Mouse (Mus musculus) liver, adult 2 months (tissue): ENCODE data around the gene Aebp1. TPM values are rescaled to one million over a fixed set of nuclear protein-coding genes. Genes with fewer than 3 reads are reported as not detected.
"Not testable (repeated sequence)": the region's sequence is repeated elsewhere in the genome, so short reads cannot be mapped to it uniquely, and the experiment has no call there.

ENCODE experiments used
- DNase-seq: peaks from one replicate; pipeline ENCODE4 v3.0.0-alpha.2; 2011; ENCODE audit warnings: low read depth, low spot score; ENCODE audit errors: extremely low read depth
- H3K27ac ChIP-seq: fragments of 200-500 bp; replicated peaks from 2 replicates; pipeline ENCODE4 v1.5.1; 2012; ENCODE audit warnings: low read depth, mild to moderate bottlenecking, control low read depth, inconsistent platforms, low read length; ENCODE audit not compliant: insufficient read depth
- H3K27me3 ChIP-seq: fragments of 200-500 bp; 2 replicates; pipeline ENCODE4 v1.6.1; 2012; ENCODE audit warnings: mild to moderate bottlenecking, moderate library complexity, low read length, inconsistent platforms; ENCODE audit not compliant: control insufficient read depth, insufficient read depth
- H3K36me3 ChIP-seq: fragments of 200-500 bp; 2 replicates; pipeline ENCODE4 v1.6.1; 2012; ENCODE audit warnings: low read length, inconsistent platforms; ENCODE audit not compliant: control insufficient read depth, insufficient read depth
- H3K4me1 ChIP-seq: fragments of 200-500 bp; 2 replicates; pipeline ENCODE4 v1.6.1; 2011; ENCODE audit warnings: low read length; ENCODE audit not compliant: control insufficient read depth, insufficient read depth
- H3K4me3 ChIP-seq: fragments of 200-500 bp; 2 replicates; pipeline ENCODE4 v1.5.1; 2011; ENCODE audit warnings: low read depth, mild to moderate bottlenecking, control low read depth, low read length, moderate library complexity; ENCODE audit not compliant: insufficient read depth
- H3K79me2 ChIP-seq: fragments of 200-500 bp; 2 replicates; pipeline ENCODE4 v1.6.1; 2012; ENCODE audit warnings: inconsistent platforms, mild to moderate bottlenecking, low read length, moderate library complexity; ENCODE audit not compliant: control insufficient read depth, insufficient read depth
- H3K9ac ChIP-seq: fragments of 200-500 bp; 2 replicates; pipeline ENCODE4 v1.6.1; 2012; ENCODE audit warnings: low read depth, mild to moderate bottlenecking, control low read depth, inconsistent platforms, low read length
- CTCF ChIP-seq: fragments of 200-500 bp; IDR thresholded peaks from 2 replicates; pipeline ENCODE4 v1.5.1; 2011; ENCODE audit warnings: low read depth, low read length, control low read depth
- POLR2A ChIP-seq: fragments of 200-500 bp; IDR thresholded peaks from 2 replicates; pipeline ENCODE4 v1.6.1; 2011; ENCODE audit warnings: low read length, control low read depth; ENCODE audit not compliant: insufficient read depth; ENCODE audit errors: extremely low read depth
- WGBS: fragments of 180-500 bp; shearing (Covaris S2); methylation state at CpG from one replicate; pipeline ENCODE4 v1.1.7; 2018; 5-methylcytosine and 5-hydroxymethylcytosine counted together
- polyA plus RNA-seq: library from polyadenylated mRNA; depleted of rRNA; stranded (reverse); fragments of >200 nt; gene quantifications from 2 replicates; pipeline ENCODE4 v1.2.3, GENCODE M21; 2012
- total RNA-seq: library from RNA; depleted of rRNA; stranded (reverse); fragments of >200 nt; gene quantifications from 2 replicates; pipeline ENCODE4 v1.2.3, GENCODE M21; 2014

Gene Aebp1
- total and polyA plus RNA-seq, 2 experiments: 0.83 to 1.4 TPM

DNA sequence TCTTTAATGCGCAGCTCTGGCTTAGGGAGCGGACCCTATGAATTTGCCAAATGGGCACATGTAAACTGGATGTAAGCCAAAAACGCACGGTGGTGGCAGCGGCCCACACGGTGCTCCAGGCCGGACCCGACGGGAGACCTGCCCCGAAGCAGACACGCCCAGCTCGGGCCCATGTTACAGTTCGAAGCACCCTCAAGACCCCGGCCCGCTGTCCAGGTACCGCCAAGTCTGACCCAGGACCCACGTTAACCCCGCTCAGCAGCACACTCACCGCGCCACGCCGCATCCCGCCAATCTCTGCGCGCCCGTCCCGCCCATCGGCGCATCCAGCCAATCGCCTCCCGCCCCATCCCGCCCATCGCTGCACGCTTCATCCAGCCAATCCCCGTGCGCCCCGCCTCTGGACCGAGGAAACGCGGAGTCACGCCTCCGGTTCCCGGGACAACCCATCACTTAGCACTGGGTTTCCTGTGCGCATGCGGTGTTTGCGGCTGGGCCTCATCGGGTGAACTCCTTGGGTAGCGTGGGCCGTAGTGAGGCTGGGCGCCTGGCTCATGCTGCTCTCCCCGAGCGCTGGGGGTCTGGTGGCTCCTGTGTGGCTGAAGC, 16.3 kb downstream of the Aebp1 start, which contains the start of gene Pold2:
Gene Pold2 (minus strand): TSS at position 372 of the 606 bp plus-strand sequence.
- no peaks in the 10 kb centered on the region for H3K36me3 ChIP-seq
- TF ChIP-seq CTCF: no peak
- TF ChIP-seq POLR2A: peak; percentile 72
- WGBS: under 1% methylated on average over 52 of the region's 52 CpGs
- H3K4me3 ChIP-seq: peak within 1 kb of the TSS; percentile 69
- peaks cover 2% of the 10 kb centered on the region; the same call in 1 of the 2 replicates for H3K4me1 ChIP-seq
- H3K27ac ChIP-seq: peak within 1 kb of the TSS; percentile 60
- H3K79me2 ChIP-seq: no peaks in the 10 kb centered on the region
- H3K27me3 ChIP-seq: no peaks in the 10 kb centered on the region
- peak within 1 kb of the TSS; percentile 68 for H3K9ac ChIP-seq
- DNase-seq: peak; percentile 91

DNA sequence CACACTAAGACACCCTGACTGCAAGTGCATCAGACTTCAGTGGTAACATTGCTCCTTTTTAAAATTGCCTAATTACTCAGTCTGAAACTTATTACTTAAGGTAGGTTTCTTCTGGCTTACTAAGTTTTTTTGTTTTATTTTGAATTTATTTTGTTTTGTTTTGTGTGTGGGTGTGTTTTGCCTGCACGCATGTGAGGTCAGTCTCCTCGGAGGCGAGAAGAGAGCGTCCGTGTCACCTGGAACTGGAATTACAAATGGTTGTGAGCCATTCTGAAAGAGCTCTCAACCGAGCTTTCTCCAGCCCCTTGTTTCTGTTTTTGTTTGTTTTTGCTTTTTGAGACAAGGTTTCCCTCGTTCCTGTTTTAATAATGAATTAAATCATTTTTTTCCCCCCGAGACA, 16.9 kb downstream of the Aebp1 start:
- Histone ChIP-seq H3K27me3 (no peaks in the 10 kb centered on the region), H3K4me3 (no peak overlapping the region), H3K4me1 (peaks cover 2% of the 10 kb centered on the region; the same call in 1 of the 2 replicates), H3K79me2 (no peaks in the 10 kb centered on the region), H3K9ac (no peak overlapping the region), H3K27ac (peak overlapping the region; percentile 48; the same call in 1 of the 2 replicates), H3K36me3 (no peaks in the 10 kb centered on the region)
- 21% methylated on average over 8 of the region's 8 CpGs for WGBS
- TF ChIP-seq POLR2A (no peak), CTCF (no peak)
- DNase-seq: no peak

DNA sequence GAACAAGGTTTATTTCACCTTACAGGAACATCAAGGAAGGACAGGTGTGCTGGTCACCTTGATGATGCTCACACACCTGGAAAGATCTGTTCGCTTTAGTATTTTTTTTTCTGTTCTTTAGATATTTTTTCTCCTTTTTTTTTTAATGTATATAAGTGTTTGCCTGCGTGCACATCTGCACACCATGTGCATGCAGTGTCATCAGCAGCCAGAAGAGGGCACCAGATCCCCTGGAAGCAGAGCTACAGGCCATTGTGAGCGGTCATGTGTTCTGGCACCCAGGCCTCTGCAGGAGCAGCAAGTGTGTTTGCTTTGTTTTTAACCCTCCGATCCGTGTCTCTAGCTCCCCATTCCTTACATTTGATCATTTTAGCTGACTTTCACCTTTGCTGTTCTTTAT, 18.2 kb downstream of the Aebp1 start:
- Histone ChIP-seq H3K27ac (no peak overlapping the region), H3K36me3 (no peaks in the 10 kb centered on the region), H3K4me3 (no peak overlapping the region), H3K4me1 (peaks cover 2% of the 10 kb centered on the region; the same call in 1 of the 2 replicates), H3K27me3 (no peaks in the 10 kb centered on the region), H3K9ac (no peak overlapping the region), H3K79me2 (no peaks in the 10 kb centered on the region)
- DNase-seq: peak; percentile 71
- WGBS: 47% methylated on average over 5 of the region's 5 CpGs
- TF ChIP-seq CTCF (peak; percentile 92), POLR2A (no peak)

DNA sequence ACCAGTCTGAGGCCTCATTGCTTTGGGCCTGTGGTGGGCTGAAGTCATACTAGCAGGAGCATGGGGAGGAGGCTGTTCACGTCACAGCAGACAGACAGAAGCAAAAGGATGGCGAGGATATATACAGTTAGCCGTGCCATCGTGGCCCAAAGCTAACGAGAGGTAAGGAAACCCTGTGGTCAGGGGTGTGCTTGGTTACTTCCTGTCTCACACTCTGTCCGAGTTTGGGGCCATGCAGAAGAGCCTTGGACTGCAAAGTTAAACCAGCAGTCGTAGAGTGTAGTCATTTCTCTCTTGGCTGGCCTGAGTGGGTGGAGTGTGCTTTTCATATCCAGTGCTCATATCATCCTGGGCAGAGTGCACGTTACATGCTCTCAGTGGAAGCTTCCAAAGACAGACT, 20.8 kb downstream of the Aebp1 start:
- H3K4me3 ChIP-seq: no peak overlapping the region
- TF ChIP-seq POLR2A (no peak), CTCF (no peak)
- no peak overlapping the region for H3K27ac ChIP-seq
- 74% methylated on average over 8 of the region's 8 CpGs for WGBS
- H3K36me3 ChIP-seq: no peaks in the 10 kb centered on the region
- H3K27me3 ChIP-seq: no peaks in the 10 kb centered on the region
- no peak overlapping the region for H3K9ac ChIP-seq
- no peaks in the 10 kb centered on the region for H3K4me1 ChIP-seq
- no peak for DNase-seq
- H3K79me2 ChIP-seq: no peaks in the 10 kb centered on the region

DNA sequence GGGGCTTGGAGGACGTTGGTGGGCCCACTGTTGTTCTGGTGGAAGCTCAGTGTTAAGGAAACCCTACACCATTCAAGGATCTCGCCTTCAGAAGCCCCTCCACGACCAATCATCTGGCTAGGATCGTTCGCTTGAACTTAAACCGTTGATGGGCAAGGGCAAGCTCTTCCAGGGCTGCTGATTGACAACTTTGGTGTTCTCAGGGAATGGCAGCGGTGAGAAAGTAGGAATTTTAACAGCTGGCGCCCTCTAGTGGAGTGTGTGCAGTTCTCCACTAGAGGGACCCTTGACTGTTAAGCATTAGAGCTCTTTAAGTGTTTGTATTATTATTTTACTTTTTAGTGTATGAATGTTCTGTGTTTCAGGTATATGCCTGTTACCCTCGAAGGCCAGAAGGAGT, 24.4 kb downstream of the Aebp1 start:
- H3K27me3 ChIP-seq: no peaks in the 10 kb centered on the region
- TF ChIP-seq POLR2A (no peak), CTCF (peak; percentile 64)
- H3K36me3 ChIP-seq: no peaks in the 10 kb centered on the region
- no peaks in the 10 kb centered on the region for H3K4me1 ChIP-seq
- H3K4me3 ChIP-seq: no peak overlapping the region
- no peak overlapping the region for H3K9ac ChIP-seq
- no peak overlapping the region for H3K27ac ChIP-seq
- H3K79me2 ChIP-seq: no peaks in the 10 kb centered on the region
- WGBS: 13% methylated on average over 9 of the region's 9 CpGs
- DNase-seq: peak; percentile 48

DNA sequence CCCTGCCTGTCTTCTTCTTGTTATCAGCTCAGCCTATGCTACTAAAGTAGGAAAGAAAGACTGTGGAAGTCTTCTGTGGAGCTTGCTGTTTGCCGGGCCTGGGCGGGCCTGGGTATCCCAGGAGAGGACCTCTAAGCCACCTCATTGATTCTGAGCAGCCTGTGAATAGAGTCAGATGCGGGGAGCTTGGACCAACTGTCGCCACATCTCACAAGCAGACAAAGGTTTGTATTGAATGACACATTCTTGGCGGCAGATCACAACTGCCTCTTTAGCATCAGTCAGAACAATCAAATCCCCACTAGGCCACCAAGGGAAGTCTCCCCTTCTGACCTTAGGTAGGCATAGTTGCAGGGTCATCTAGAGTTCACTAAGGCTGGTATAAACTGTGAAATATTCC, 25.5 kb downstream of the Aebp1 start:
- Histone ChIP-seq H3K27me3 (no peaks in the 10 kb centered on the region), H3K36me3 (no peaks in the 10 kb centered on the region), H3K27ac (no peak overlapping the region), H3K4me3 (no peak overlapping the region), H3K79me2 (no peaks in the 10 kb centered on the region), H3K9ac (no peak overlapping the region), H3K4me1 (no peaks in the 10 kb centered on the region)
- TF ChIP-seq CTCF (no peak), POLR2A (no peak)
- no peak for DNase-seq
- WGBS: 86% methylated on average over 5 of the region's 5 CpGs

DNA sequence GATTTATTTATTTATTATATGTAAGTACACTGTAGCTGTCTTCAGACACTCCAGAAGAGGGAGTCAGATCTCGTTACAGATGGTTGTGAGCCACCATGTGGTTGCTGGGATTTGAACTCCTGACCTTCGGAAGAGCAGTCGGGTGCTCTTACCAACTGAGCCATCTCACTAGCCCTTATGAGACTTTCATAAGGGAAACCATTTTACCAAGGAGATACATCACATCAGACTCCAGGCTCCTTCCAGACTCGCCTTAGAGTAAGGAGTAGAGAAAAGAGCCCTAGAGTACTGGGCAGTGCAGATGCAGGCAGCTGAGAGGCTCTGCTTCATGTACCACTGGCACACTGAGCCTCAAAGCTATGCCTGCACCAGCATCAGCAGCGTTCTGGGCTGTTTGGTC, 26.8 kb downstream of the Aebp1 start:
- 82% methylated on average over 5 of the region's 5 CpGs for WGBS
- not testable (repeated sequence) for H3K27ac ChIP-seq

More for the DNA sequence above, 26.8 kb downstream of the Aebp1 start:
- not testable (repeated sequence) for H3K4me1 ChIP-seq, DNase-seq, H3K27me3 ChIP-seq, H3K9ac ChIP-seq, H3K79me2 ChIP-seq, H3K4me3 ChIP-seq, H3K36me3 ChIP-seq
